Mouse (Mus musculus) gastrocnemius, postnatal 14 days (tissue): ENCODE results near the gene Mien1. TPM values are rescaled to one million over a fixed set of nuclear protein-coding genes. Genes with fewer than 3 reads are reported as not detected.

Source experiments
- DNase-seq: peaks from one replicate; pipeline ENCODE4 v3.0.0; 2021; ENCODE audit warnings: mixed read lengths
- intact Hi-C: fragments of 180-260 bp; cut with DNase I; formaldehyde crosslinking; loops from one replicate; pipeline ENCODE4 v1.15.1; 2025; ENCODE audit warnings: low total_unique reads
- total RNA-seq, 2 experiments: library from RNA; stranded (reverse); gene quantifications; 2 replicates each; pipeline ENCODE4 v1.2.3; 2021

Mien1 gene
- total RNA-seq, 2 experiments from 2014 or later = 27.7 to 30.3 TPM

DNA sequence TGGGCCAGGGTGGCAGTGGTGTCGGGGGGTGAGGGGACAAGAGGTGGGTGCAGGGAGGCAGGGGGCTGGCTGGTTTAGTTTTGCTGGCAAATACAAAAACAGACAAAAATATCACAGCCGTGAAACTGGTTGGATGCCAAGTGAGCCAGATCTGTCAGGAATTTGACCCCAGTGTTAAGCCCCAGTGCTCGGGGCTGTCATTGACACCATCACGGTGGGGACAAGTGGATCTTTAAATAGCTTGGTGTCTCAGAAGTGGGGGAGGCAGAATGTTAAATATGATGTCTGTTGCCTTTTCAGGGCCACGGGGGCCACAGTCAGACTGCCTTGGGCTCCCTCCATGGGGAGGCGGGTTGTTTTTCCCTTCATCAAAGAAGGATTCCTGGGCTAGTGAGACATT, 44.5 kb downstream of the Mien1 start:
- DNase-seq = no peak
- intact Hi-C loops = no loop called here

DNA sequence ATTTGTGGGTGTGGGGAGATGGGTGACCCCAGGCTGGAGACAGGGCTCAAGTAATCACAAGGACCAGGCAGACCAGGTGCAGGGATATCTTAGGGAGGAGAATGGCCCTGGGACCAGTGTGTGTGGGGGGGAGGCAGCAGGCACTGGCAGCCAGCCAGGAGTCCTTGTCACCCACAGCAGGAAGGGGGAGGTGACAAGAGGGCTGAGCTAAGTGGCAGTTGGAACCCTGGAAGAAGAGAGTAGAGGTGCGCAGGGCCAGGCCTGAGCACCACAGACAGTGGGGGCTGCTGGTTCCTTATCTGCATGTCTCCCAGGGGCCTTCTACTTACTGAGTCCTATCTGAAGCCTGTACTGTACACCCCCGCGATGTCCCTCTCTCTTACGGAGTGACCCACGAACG, 45.5 kb downstream of the Mien1 start:
- no peak for DNase-seq
- intact Hi-C loops = no loop called here

DNA sequence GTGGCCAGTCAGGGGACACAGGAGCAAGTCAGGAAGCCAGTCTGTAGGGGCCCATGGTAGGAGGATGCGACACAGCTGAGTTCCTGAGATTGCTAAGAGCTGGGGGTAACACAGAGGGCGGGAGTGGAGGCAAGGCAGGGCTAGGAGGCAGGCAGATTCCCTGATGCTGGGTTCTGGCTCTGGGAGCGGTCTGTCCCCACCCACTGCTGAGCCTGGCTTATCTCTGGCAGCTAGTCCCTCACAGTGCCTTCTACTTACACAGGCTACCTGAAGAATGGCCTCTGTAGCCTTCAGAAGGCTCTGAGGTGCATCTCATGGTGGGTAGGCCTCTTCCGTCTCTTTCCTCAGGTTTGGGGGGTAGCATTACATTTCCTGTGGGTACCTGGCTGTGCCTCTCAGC, 46.1 kb downstream of the Mien1 start:
- intact Hi-C loops = no loop called here
- DNase-seq = no peak

DNA sequence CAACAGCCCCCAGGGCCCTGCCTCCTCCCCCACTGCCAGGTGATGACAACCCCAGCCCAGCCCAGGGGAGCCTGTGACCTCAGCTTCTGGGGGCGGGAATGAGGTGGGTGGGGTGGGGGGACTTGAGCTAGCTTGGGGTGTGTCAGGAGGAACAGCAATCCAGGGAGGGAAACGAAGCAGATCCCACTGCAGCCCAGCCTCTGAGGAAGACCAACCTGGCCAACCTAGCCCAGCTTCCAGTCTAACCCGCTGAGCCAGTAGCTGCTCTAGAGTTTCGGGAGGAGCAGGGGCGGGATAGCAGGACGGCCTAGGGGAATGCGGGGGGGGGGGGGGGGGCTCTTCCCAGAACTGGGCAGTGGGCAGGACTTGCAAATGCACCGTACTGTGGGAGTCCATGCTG, 46.8 kb downstream of the Mien1 start:
- DNase-seq = no peak
- intact Hi-C loops = no loop called here

DNA sequence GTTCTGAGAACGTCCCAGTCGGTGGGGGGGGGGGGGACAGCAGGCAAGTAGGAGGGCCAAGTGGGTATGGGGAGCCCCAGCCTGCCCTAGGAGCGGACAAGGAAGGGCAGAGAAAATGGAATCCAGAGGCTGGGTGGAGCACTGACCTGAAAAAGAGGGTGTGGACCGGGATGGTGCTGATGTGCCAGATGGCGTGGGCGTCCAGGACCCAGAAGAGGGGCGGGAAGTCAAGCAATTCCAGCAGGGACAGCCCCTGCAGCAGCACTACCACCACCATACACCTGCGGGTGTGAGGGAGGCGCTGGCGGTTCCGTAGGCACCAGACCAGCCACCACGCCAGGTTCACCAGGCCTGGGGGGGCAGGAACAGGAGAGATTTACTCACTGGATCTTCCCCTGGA, 48.6 kb downstream of the Mien1 start:
- intact Hi-C loops = no loop called here
- DNase-seq = no peak

DNA sequence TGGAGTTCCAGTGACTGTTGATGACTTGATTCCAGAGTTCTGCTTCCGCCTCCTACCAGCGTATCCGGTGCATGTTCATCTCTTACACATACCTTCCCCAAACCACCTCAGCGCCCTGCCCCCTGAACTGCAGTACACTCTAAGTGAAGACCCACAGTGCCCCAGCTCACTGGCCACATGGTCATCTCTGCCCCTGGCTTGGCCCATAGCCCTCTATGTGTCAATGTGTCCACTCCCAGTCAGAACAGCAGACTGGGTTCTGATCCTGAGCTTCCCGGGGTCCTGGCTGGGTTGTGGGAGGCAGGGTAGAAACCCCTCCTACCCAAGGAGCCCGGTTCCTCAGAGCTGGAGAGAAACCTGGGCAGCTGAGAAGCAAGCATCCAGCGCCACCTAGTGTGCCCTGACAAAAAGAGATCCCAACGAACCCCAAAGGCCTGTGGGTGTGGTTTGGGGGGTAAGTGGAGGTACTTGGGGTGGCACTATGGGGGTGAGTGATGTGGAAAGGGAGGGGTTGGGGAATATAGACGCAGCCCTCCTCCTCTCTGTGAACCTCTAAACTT, 49.5 kb downstream of the Mien1 start:
- intact Hi-C loops = loop anchor here (5.0 kb wide), 1 partner anchor 42 kb away; the partner anchor contains the start of gene Ppp1r1b
- DNase-seq = no peak

DNA sequence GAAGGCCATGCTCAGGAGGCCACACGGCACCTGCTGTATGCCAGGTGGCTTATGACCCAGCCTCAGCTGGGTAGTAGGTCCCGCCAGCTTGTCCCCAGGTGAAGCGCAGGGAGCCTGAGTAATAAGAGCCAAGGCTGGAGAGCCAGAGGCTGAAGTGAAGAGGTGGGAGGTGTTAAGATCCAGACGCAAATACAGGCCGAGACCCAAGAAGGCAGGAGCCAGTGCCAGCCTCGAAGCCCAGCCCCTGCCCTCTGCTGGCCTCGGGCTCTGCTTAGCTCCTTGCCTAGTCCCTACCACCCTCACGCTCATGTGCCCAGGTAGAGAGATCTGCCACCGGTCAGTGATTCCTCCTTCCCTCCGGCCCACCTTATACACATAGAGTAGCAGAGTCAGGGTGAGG, 50.5 kb downstream of the Mien1 start:
- intact Hi-C loops = loop anchor here (5.0 kb wide), 1 partner anchor 41 kb away; the partner anchor contains the start of gene Ppp1r1b
- DNase-seq = no peak

Other genes with a start within 250 kb of the Mien1 start
- 10 to 100 TPM; 23.0 to 24.6 TPM for gene Med1, start 245.7 kb downstream of the Mien1 start, total RNA-seq
- gene Cdk12, start 235.9 kb downstream of the Mien1 start, total RNA-seq = 10 to 100 TPM; 14.6 to 17.0 TPM
- gene Neurod2, start 109.3 kb downstream of the Mien1 start, total RNA-seq = not detected
- under 1 TPM; 0.20 to 0.29 TPM for gene Ppp1r1b, start 90.6 kb downstream of the Mien1 start, total RNA-seq
- gene Stard3, start 80.6 kb downstream of the Mien1 start, total RNA-seq = 1 to 10 TPM; 7.3 to 9.4 TPM
- 1,000 to 10,000 TPM in 1 of 2 experiments, 100 to 1,000 TPM in 1; 673 to 1,120 TPM for gene Tcap, start 55.2 kb downstream of the Mien1 start, total RNA-seq
- under 1 TPM; 0.39 to 0.53 TPM for gene Pnmt, start 52.5 kb downstream of the Mien1 start, total RNA-seq
- gene Pgap3, start 38.5 kb downstream of the Mien1 start, total RNA-seq = 1 to 10 TPM; 2.2 to 2.9 TPM
- gene Erbb2, start 26.5 kb downstream of the Mien1 start, total RNA-seq = 1 to 10 TPM; 3.9 to 5.3 TPM
- not detected for gene Grb7, start 7.4 kb upstream of the Mien1 start, total RNA-seq
- gene Ikzf3, start 107.0 kb upstream of the Mien1 start, total RNA-seq = under 1 TPM; 0.10 to 0.18 TPM
- not detected for gene Zpbp2, start 112.1 kb upstream of the Mien1 start, total RNA-seq
- 10 to 100 TPM; 18.3 to 18.7 TPM for gene Ormdl3, start 148.4 kb upstream of the Mien1 start, total RNA-seq
- not detected for gene Lrrc3c, start 159.3 kb upstream of the Mien1 start, total RNA-seq
- 1 to 10 TPM; 5.0 to 6.6 TPM for gene Gm12355, start 186.7 kb upstream of the Mien1 start, total RNA-seq
- gene Gsdma3, start 187.4 kb upstream of the Mien1 start, total RNA-seq = under 1 TPM; 0.16 to 0.39 TPM
- gene Gsdma2, start 207.8 kb upstream of the Mien1 start, total RNA-seq = not detected
- under 1 TPM in 1 of 2 experiments, not detected in 1; 0.11 TPM for gene Gsdma, start 225.4 kb upstream of the Mien1 start, total RNA-seq
- gene Psmd3, start 243.6 kb upstream of the Mien1 start, total RNA-seq = 10 to 100 TPM; 89.2 to 91.4 TPM